Mouse (Mus musculus): ENCODE measurements around the gene 0610010K14Rik. TPM values are rescaled to one million over a fixed set of nuclear protein-coding genes. Genes with fewer than 3 reads are reported as not detected.

Gene 0610010K14Rik
- polyA plus RNA-seq, 1 experiment from 2014 or later, result 150 TPM

DNA sequence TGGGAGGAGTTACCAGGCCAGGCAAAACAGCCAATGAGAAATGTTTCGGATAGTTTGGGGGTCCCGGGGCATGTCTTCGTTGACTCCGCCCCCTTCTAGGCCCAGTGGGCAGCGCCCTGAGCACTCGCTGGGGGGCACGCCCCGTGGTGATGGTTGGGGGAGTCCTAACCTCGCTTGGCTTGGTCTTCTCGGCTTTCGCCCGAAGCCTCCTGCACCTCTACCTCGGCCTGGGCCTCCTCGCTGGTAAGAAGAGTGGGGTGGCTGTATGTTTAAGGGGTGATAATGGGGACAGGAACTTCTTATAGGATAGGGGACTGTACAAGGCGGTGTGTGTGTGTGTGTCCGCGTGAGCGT is 22.9 kb downstream of the 0610010K14Rik start:
- Histone ChIP-seq H3K4me3 (replicated peaks; ENCODE audit: low read depth, low read length) (peak overlapping the region; percentile 23), H3K27me3 (ENCODE audit: insufficient read depth, low read length) (peaks cover 8% of the 10 kb centered on the region), H3K9ac (ENCODE audit: low read depth, low read length) (peak overlapping the region; percentile 48; the same call in 1 of the 2 replicates), H3K4me2 (ENCODE audit: low read length) (peak overlapping the region; percentile 50), H3K27ac (no peak overlapping the region), H3K9me3 (replicated peaks; ENCODE audit: low read length) (no peaks in the 10 kb centered on the region), H3K36me3 (ENCODE audit: insufficient read depth, low read length) (no peaks in the 10 kb centered on the region), H3K4me1 (replicated peaks; ENCODE audit: insufficient read depth, low read length) (peaks cover 16% of the 10 kb centered on the region)
- ATAC-seq (replicated peaks; ENCODE audit: low FRiP score, low read depth) (peak; percentile 15; the same call in 1 of the 2 replicates), DNase-seq (ENCODE audit: low spot score) (no peak)
- WGBS, result 10% methylated on average over 18 of the region's 18 CpGs
- TF ChIP-seq CTCF (IDR thresholded peaks at IDR 0.05; ENCODE audit: low read depth), result no peak

DNA sequence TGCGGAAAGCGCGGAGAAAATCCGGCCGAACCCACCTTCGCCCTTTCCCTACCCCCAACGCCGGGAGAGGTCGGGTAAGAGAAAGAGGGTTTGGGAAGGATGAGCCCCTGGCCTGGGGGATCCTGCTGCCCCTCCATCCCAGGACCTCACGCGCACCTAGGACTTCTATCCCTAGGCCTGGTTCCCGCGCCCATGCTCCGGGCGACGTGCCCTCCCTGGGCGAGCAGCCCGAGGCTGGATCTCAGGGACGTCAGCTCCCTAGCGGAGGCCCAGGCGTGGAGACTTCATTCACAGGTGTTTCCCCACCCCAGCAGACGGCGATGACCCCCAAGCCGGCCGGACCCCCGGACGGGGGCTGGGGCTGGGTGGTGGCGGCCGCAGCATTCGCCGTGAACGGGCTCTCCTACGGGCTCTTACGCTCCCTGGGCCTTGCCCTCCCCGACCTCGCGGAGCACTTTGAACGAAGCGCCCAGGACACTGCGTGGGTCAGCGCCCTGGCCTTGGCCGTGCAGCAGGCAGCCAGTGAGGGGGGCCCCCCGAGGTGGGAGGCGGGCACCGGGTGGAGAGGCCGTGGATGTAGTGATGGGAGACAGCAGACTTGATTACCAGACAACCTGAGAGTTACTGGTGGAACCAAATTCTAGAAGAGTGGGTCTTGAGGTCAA is 23.4 kb downstream of the 0610010K14Rik start:
- WGBS, result 2% methylated on average over 46 of the region's 46 CpGs
- peak; percentile 41; the same call in 1 of the 2 replicates for ATAC-seq (replicated peaks; ENCODE audit: low FRiP score, low read depth)
- DNase-seq (ENCODE audit: low spot score), result no peak
- Histone ChIP-seq H3K4me1 (replicated peaks; ENCODE audit: insufficient read depth, low read length) (peaks cover 16% of the 10 kb centered on the region), H3K9me3 (replicated peaks; ENCODE audit: low read length) (no peaks in the 10 kb centered on the region), H3K36me3 (ENCODE audit: insufficient read depth, low read length) (no peaks in the 10 kb centered on the region), H3K9ac (ENCODE audit: low read depth, low read length) (peak overlapping the region; percentile 48; the same call in 1 of the 2 replicates), H3K4me2 (ENCODE audit: low read length) (peak overlapping the region; percentile 50), H3K4me3 (replicated peaks; ENCODE audit: low read depth, low read length) (peak overlapping the region; percentile 23), H3K27me3 (ENCODE audit: insufficient read depth, low read length) (peaks cover 8% of the 10 kb centered on the region), H3K27ac (no peak overlapping the region)
- no peak for TF ChIP-seq CTCF (IDR thresholded peaks at IDR 0.05; ENCODE audit: low read depth)

DNA sequence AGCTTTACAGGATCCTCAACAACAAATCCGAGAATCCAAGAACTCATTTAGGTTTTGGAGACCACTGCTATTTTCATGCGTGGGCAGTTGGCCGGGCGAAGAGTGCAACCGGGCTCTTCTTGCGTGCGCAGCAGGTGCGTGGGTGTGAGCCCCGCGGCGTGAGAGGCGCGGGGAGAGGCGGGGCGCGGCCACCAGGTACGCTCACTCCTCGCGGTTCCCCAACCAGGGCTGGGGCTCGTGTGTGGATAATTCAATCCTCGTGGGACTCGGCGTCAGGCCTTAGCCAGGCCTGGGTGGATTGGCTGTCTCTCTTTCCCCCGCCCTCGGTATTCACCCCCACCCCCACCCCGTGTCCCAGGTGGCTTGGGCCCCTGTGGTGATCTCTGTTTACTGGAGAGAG is 24.0 kb downstream of the 0610010K14Rik start:
- Histone ChIP-seq H3K36me3 (ENCODE audit: insufficient read depth, low read length) (no peaks in the 10 kb centered on the region), H3K9ac (ENCODE audit: low read depth, low read length) (peak overlapping the region; percentile 48; the same call in 1 of the 2 replicates), H3K4me1 (replicated peaks; ENCODE audit: insufficient read depth, low read length) (peaks cover 16% of the 10 kb centered on the region), H3K9me3 (replicated peaks; ENCODE audit: low read length) (no peaks in the 10 kb centered on the region), H3K4me2 (ENCODE audit: low read length) (peak overlapping the region; percentile 50), H3K27me3 (ENCODE audit: insufficient read depth, low read length) (peaks cover 8% of the 10 kb centered on the region), H3K27ac (no peak overlapping the region), H3K4me3 (replicated peaks; ENCODE audit: low read depth, low read length) (peak overlapping the region; percentile 23)
- WGBS, result 6% methylated on average over 26 of the region's 26 CpGs
- DNase-seq (ENCODE audit: low spot score), result no peak
- 0 out of 2 replicates have a peak, but pooled peaks have one; percentile 15 for ATAC-seq (replicated peaks; ENCODE audit: low FRiP score, low read depth)
- TF ChIP-seq CTCF (IDR thresholded peaks at IDR 0.05; ENCODE audit: low read depth), result no peak

DNA sequence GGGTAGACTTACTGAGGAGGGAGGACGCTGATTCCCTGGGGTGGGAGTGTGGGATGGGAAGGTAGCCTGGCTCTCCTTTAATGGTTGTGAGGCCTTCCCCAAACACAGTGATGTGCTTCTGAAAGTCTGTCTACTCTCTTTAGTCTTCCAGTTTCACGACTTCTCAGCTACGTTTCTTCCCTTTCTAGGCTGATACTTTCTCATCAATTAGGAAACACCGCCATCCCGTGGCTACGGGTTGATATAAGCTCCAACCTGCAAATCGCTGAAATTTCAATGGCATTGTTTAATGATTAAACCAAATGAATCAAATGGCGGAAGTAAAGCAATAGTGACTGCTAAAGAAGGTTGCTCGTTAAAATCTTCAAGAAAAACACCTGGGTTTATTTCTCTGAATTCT is 24.8 kb downstream of the 0610010K14Rik start:
- ATAC-seq (replicated peaks; ENCODE audit: low FRiP score, low read depth) (no peak), DNase-seq (ENCODE audit: low spot score) (peak; percentile 92)
- H3K4me1 ChIP-seq (replicated peaks; ENCODE audit: insufficient read depth, low read length), result peaks cover 16% of the 10 kb centered on the region
- peak; percentile 89 for TF ChIP-seq CTCF (IDR thresholded peaks at IDR 0.05; ENCODE audit: low read depth)
- WGBS, result 7% methylated on average over 9 of the region's 9 CpGs
- no peaks in the 10 kb centered on the region for H3K9me3 ChIP-seq (replicated peaks; ENCODE audit: low read length)
- H3K27me3 ChIP-seq (ENCODE audit: insufficient read depth, low read length), result peaks cover 8% of the 10 kb centered on the region
- H3K9ac ChIP-seq (ENCODE audit: low read depth, low read length), result no peak overlapping the region
- H3K4me2 ChIP-seq (ENCODE audit: low read length), result no peak overlapping the region
- no peak overlapping the region for H3K27ac ChIP-seq
- no peaks in the 10 kb centered on the region for H3K36me3 ChIP-seq (ENCODE audit: insufficient read depth, low read length)
- H3K4me3 ChIP-seq (replicated peaks; ENCODE audit: low read depth, low read length), result no peak overlapping the region

DNA sequence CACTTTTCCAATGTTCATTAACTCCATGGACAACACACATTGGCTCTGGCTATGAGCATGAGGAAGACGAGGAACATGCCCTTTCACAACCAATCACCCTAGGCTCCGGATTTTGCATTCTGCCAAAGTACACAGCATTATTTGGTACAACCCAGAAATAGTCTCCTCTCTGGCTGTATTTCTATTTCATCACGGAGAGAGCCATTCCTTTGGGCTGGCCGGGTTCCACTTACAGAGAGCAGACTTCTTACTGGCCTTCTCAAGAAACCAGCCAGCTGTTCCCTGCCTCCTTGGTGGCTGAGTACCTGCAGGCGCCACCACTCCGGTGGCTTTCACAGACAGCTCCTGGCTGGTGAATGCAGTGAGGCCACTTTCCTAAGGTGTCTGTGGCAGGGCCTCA is 25.3 kb downstream of the 0610010K14Rik start, which contains the start of gene Slc16a11:
Slc16a11 (plus strand) TSS at position 330 of the 400 bp plus-strand sequence.
- Histone ChIP-seq H3K9ac (ENCODE audit: low read depth, low read length) (no peak within 1 kb of the TSS), H3K4me2 (ENCODE audit: low read length) (peak within 1 kb of the TSS; percentile 50)

DNA sequence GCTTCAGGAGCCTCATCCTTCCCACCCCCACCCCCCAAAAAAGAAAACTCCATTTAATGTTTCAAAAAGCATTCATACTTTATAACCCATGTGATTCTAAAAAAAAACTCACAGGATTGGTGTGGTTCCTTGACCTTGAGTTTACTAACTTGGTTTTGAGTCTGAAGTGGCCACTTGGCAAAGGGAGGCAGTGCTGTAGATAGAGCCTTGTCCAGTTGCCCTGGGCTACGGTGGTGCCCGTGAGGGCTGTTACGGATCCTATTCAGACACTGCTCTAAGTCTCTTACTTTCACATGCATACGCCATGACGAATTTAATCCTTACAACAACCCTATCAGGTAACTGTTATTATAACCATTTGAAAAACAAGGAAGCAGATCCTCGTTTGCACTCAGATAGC is 25.7 kb downstream of the 0610010K14Rik start:
- no peak overlapping the region for H3K4me2 ChIP-seq (ENCODE audit: low read length)
- no peak overlapping the region for H3K4me3 ChIP-seq (replicated peaks; ENCODE audit: low read depth, low read length)
- H3K4me1 ChIP-seq (replicated peaks; ENCODE audit: insufficient read depth, low read length), result peaks cover 16% of the 10 kb centered on the region
- H3K9me3 ChIP-seq (replicated peaks; ENCODE audit: low read length), result no peaks in the 10 kb centered on the region
- H3K27me3 ChIP-seq (ENCODE audit: insufficient read depth, low read length), result peaks cover 8% of the 10 kb centered on the region
- H3K27ac ChIP-seq, result no peak overlapping the region
- no peak overlapping the region for H3K9ac ChIP-seq (ENCODE audit: low read depth, low read length)
- WGBS, result 66% methylated on average over 6 of the region's 6 CpGs
- ATAC-seq (replicated peaks; ENCODE audit: low FRiP score, low read depth) (no peak), DNase-seq (ENCODE audit: low spot score) (no peak)
- TF ChIP-seq CTCF (IDR thresholded peaks at IDR 0.05; ENCODE audit: low read depth), result no peak
- no peaks in the 10 kb centered on the region for H3K36me3 ChIP-seq (ENCODE audit: insufficient read depth, low read length)

More for the DNA sequence above, 25.3 kb downstream of the 0610010K14Rik start, which contains the start of gene Slc16a11:
- peaks cover 8% of the 10 kb centered on the region for H3K27me3 ChIP-seq (ENCODE audit: insufficient read depth, low read length)
- ATAC-seq (replicated peaks; ENCODE audit: low FRiP score, low read depth) (no peak), DNase-seq (ENCODE audit: low spot score) (no peak)
- 51% methylated on average over 6 of the region's 6 CpGs for WGBS
- no peaks in the 10 kb centered on the region for H3K9me3 ChIP-seq (replicated peaks; ENCODE audit: low read length)
- H3K36me3 ChIP-seq (ENCODE audit: insufficient read depth, low read length), result no peaks in the 10 kb centered on the region
- TF ChIP-seq CTCF (IDR thresholded peaks at IDR 0.05; ENCODE audit: low read depth), result no peak
- H3K4me3 ChIP-seq (replicated peaks; ENCODE audit: low read depth, low read length), result 0 out of 2 replicates have a peak within 1 kb of the TSS, but pooled peaks have one; percentile 23
- no peak within 1 kb of the TSS for H3K27ac ChIP-seq
- H3K4me1 ChIP-seq (replicated peaks; ENCODE audit: insufficient read depth, low read length), result peaks cover 16% of the 10 kb centered on the region

Measured in kidney, postnatal 0 days (tissue).